Mouse (Mus musculus) MEL (cell line): ENCODE data around the gene Macc1.

Source experiments
- BHLHE40 ChIP-seq: IDR thresholded peaks from 2 replicates; pipeline ENCODE4 v1.6.1; 2012; ENCODE audit warnings: low read depth, mild to moderate bottlenecking, inconsistent platforms, low read length, improper control_type of control experiment, borderline replicate concordance
- CHD2 ChIP-seq: IDR thresholded peaks from 2 replicates; pipeline ENCODE4 v1.6.1; 2011; ENCODE audit warnings: low read length, improper control_type of control experiment
- CTCF ChIP-seq, 3 experiments: IDR thresholded peaks in 2 of 3; conservative IDR thresholded peaks in 1 of 3; 2 replicates each; pipeline ENCODE4 v1.5.1; 2011 to 2012; ENCODE audit warnings: low read length in 3 of 3, low read depth in 2 of 3, mild to moderate bottlenecking in 2 of 3, improper control_type of control experiment in 1 of 3, inconsistent platforms in 1 of 3, mixed read lengths in 1 of 3, moderate library complexity in 1 of 3; ENCODE audit not compliant: control insufficient read depth in 1 of 3, insufficient read depth in 1 of 3, poor library complexity in 1 of 3, severe bottlenecking in 1 of 3
- EP300 ChIP-seq, 2 experiments: IDR thresholded peaks; 2 replicates each; pipeline ENCODE4 v1.6.1; 2011; ENCODE audit warnings: improper control_type of control experiment in 2 of 2, low read length in 2 of 2, low read depth in 1 of 2, mild to moderate bottlenecking in 1 of 2
- GATA1 ChIP-seq: IDR thresholded peaks from 2 replicates; pipeline ENCODE4 v1.6.1; 2011; ENCODE audit warnings: low read depth, low read length, improper control_type of control experiment
- MAZ ChIP-seq: IDR thresholded peaks from 2 replicates; pipeline ENCODE4 v1.6.1; 2012; ENCODE audit warnings: low read depth, mild to moderate bottlenecking, inconsistent platforms, low read length, improper control_type of control experiment
- MXI1 ChIP-seq: IDR thresholded peaks from 2 replicates; pipeline ENCODE4 v1.6.1; 2011; ENCODE audit warnings: mild to moderate bottlenecking, low read depth, low read length, improper control_type of control experiment
- POLR2AphosphoS2 ChIP-seq: IDR thresholded peaks from 2 replicates; pipeline ENCODE4 v1.6.1; 2011; ENCODE audit warnings: low read length, improper control_type of control experiment
- SMC3 ChIP-seq: IDR thresholded peaks from 2 replicates; pipeline ENCODE4 v1.6.1; 2011; ENCODE audit warnings: low read depth, low read length, improper control_type of control experiment
- UBTF ChIP-seq: IDR thresholded peaks from 2 replicates; pipeline ENCODE4 v1.6.1; 2012; ENCODE audit warnings: low read depth, mild to moderate bottlenecking, inconsistent platforms, low read length, improper control_type of control experiment, moderate library complexity, borderline replicate concordance; ENCODE audit not compliant: insufficient read depth
- ZKSCAN1 ChIP-seq: IDR thresholded peaks from 2 replicates; pipeline ENCODE4 v1.6.1; 2012; ENCODE audit warnings: low read depth, mild to moderate bottlenecking, inconsistent platforms, low read length, improper control_type of control experiment, moderate library complexity

- no peak for TF ChIP-seq ZKSCAN1
- no peak for TF ChIP-seq UBTF
- no peak for TF ChIP-seq EP300 (IDR thresholded peaks at IDR 0.05; ENCODE audit: low read depth in 1 of 2, low read length in 2 of 2)
- no peak for TF ChIP-seq CHD2
- no peak for TF ChIP-seq BHLHE40
- TF ChIP-seq POLR2AphosphoS2 = no peak
- no peak for TF ChIP-seq MAZ
- TF ChIP-seq CTCF (IDR thresholded peaks at IDR 0.05 in 2 of 3, conservative IDR thresholded peaks at IDR 0.05 in 1 of 3; ENCODE audit: control insufficient read depth in 1 of 3, insufficient read depth in 1 of 3, low read depth in 2 of 3, low read length in 3 of 3, poor library complexity in 1 of 3, severe bottlenecking in 1 of 3) = no peak
- TF ChIP-seq MXI1 = no peak
- TF ChIP-seq GATA1 = no peak
- no peak for TF ChIP-seq SMC3
Measured at GRCm38 (mm10) chr12:119369832-119370231, 55.8 kb downstream of the Macc1 start.
